Mouse (Mus musculus): ENCODE data around the gene Celsr1.

DNA sequence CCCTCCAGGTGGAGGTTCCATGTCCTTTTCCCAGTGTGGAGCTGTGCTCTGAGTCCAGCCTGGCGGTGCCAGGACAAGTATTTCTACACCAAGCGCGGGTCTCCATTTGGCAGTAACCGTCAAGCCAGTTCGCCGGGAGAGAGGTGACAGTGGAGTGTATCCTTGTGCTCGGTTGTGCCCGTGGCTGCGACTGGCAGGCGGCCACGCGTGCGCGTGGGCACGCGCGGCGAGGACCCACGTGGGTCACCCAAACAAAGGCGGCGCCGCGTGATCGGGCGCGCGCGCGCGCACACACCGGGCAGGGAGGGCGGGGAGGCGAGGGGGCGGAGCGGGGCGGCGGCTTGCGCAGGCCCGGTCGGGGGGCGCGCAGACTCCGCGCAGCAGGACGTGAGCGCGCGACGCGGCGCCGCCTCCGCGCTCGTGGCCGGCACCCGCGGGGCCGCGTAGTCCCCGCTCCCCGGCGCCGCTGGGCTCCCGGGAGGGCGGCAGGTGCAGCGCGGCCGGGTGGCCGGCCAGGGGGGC lies 24.9 kb upstream of the Celsr1 start:
- TF ChIP-seq POLR2A (IDR thresholded peaks at IDR 0.05; ENCODE audit: extremely low read depth, insufficient read depth, low read length) (no peak), CTCF (IDR thresholded peaks at IDR 0.05; ENCODE audit: extremely low read depth, insufficient read depth, low read length) (no peak)

All from cortical plate, adult 2 months (tissue).